Mouse (Mus musculus): Measurements from ENCODE around the gene Arhgap20. TPM values are rescaled to one million over a fixed set of nuclear protein-coding genes. Genes with fewer than 3 reads are reported as not detected.

Gene Arhgap20
- polyA plus RNA-seq (2012; rRNA removed), result 4.1 and 9.2 TPM in 2 replicates

DNA sequence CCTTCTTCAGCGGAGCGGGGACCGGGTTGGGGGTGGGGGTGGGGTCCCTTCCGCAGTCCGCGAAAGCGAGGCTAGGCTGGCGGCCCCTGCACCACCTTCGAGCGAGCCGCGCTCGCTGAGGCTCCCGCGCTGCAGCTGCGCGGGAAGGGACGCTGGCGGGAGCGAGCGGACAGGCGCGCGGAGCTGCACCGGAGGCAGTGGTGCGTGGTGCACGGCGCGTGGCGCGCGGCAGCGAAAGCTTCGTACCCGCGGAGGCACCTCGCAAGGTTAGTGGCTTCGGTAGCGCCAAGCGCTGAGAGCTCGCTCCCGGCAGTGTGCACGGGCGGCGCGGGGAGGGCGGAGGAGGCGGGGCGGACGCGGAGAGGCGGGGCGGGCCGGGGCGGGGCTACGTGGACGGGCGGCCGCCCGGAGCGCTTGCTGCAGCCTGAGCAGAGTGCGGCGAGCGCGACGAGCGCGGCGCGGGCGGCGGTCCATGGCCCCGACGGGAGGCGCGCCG is at the start of gene Arhgap20:
TSS of gene Arhgap20 (plus strand) at position 417 of the 496 bp plus-strand sequence.
- TF ChIP-seq POLR2A (IDR thresholded peaks at IDR 0.05; ENCODE audit: borderline replicate concordance, extremely low read depth, insufficient read depth, insufficient read length, poor library complexity, severe bottlenecking), result peak; percentile 50; the same call in 1 of the 2 replicates
- TF ChIP-seq CTCF (IDR thresholded peaks at IDR 0.05; ENCODE audit: borderline replicate concordance, extremely low read depth, insufficient read depth, insufficient read length), result no peak
- peak; percentile 95 for DNase-seq (ENCODE audit: low read depth)

DNA sequence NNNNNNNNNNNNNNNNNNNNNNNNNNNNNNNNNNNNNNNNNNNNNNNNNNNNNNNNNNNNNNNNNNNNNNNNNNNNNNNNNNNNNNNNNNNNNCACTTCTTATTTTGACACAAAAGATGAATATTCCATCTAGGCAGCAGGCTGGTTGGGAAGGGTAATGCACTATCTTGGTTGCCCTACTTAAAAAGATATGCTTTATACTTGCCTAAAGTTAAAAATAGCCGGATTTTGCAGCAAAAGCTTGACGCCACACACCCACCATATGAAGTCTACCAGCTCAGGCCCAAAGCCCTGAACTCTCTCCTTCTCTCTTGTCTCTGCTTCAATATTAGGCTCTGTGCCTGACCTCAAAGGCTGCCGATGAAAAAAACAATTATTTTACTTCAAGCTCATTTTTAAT is 46.3 kb upstream of the Arhgap20 start:
- TF ChIP-seq CTCF (IDR thresholded peaks at IDR 0.05; ENCODE audit: borderline replicate concordance, extremely low read depth, insufficient read depth, insufficient read length) (no peak), POLR2A (IDR thresholded peaks at IDR 0.05; ENCODE audit: borderline replicate concordance, extremely low read depth, insufficient read depth, insufficient read length, poor library complexity, severe bottlenecking) (no peak)
- DNase-seq (ENCODE audit: low read depth), result no peak

DNA sequence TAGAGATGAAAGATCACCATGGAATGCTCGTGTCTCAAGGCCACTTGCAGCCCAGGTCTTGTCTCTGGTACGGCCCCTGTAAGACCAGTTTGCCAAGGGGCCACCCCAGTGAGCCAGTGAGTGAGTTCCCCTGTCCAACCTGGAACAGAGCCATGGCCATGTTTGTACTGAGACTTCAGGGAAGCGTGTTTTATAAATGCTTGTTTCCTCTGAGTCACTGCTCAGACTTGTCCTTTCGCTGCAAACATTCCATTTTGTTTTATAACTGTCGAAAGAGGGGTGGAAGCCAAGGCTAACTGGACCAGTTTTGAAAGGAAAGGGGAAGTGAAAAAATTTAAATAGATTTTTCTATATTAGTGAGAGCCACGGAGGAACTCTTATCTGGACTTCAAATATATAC is 37.2 kb upstream of the Arhgap20 start:
- DNase-seq (ENCODE audit: low read depth), result peak; percentile 12
- TF ChIP-seq POLR2A (IDR thresholded peaks at IDR 0.05; ENCODE audit: borderline replicate concordance, extremely low read depth, insufficient read depth, insufficient read length, poor library complexity, severe bottlenecking) (no peak), CTCF (IDR thresholded peaks at IDR 0.05; ENCODE audit: borderline replicate concordance, extremely low read depth, insufficient read depth, insufficient read length) (no peak)

DNA sequence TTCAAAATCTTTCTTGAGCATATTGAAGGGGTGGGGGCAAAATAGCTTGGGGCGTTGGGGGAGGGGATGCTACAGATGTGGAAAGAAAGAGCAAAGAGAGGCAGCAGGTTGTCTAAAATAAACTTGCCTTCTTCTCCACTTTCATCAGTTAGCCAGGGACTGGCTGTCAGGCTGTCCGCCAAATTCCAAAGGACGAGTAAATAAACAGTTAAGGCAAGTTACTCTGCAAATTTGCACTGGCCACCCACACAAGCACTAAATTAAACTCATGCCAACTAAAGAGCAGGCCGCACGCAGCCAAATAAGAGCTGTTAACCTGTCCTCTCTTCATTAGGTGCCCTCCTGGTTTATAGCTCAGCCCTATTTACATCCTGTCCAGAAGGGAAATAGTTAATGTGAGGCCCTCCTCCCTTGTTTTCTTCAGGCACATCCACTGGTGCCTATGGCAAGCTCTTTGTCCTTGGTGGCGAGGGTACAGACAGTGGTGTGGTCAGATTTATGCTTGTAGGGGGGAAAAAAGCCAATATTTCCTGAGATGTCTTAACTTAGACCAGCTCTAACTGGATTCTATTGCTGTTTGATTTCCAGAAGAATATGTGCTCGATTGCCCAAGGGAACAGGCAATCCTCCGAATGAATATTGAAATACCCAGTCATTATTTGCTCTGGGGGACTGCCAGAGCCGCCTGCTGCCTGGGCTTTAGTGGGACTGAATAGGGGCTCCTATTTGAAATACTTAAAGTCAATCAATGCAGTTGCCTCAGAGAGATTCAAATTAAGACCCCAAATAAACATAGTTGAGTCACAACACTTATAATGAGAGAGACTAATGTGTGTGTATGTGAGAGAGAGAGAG is 29.7 kb upstream of the Arhgap20 start:
- TF ChIP-seq CTCF (IDR thresholded peaks at IDR 0.05; ENCODE audit: borderline replicate concordance, extremely low read depth, insufficient read depth, insufficient read length), result no peak
- TF ChIP-seq POLR2A (IDR thresholded peaks at IDR 0.05; ENCODE audit: borderline replicate concordance, extremely low read depth, insufficient read depth, insufficient read length, poor library complexity, severe bottlenecking), result no peak
- peak; percentile 83 for DNase-seq (ENCODE audit: low read depth)

DNA sequence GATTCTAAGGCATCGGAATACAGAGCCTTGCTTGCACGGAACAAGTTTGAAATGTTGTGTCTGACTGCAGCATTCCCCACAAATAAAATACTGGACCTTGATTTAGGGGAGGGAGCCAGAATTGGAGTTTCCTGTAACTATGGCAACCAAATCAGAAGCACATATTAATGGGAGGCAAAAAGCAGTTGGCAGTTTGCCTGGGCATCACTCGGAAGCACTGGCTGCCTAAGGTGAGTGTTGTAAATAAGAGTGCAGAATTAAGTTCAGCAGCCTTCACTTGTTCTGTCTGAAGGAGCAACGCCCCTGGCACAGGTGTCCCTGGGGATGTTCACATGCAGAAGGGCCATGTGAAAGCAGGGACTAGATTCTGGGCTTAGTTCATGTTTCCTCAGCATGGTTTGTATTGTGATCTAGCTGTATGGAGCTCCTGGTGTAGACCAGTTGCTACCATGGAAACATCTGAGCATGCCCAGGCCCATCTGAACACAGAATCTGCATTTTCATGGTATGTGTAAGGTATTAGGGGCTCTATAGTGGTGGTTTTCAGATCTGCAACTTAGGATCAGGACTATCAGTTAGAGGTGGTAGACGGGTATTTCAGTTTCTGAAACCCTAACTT is 28.3 kb upstream of the Arhgap20 start:
- peak; percentile 86 for DNase-seq (ENCODE audit: low read depth)
- TF ChIP-seq CTCF (IDR thresholded peaks at IDR 0.05; ENCODE audit: borderline replicate concordance, extremely low read depth, insufficient read depth, insufficient read length) (no peak), POLR2A (IDR thresholded peaks at IDR 0.05; ENCODE audit: borderline replicate concordance, extremely low read depth, insufficient read depth, insufficient read length, poor library complexity, severe bottlenecking) (no peak)

DNA sequence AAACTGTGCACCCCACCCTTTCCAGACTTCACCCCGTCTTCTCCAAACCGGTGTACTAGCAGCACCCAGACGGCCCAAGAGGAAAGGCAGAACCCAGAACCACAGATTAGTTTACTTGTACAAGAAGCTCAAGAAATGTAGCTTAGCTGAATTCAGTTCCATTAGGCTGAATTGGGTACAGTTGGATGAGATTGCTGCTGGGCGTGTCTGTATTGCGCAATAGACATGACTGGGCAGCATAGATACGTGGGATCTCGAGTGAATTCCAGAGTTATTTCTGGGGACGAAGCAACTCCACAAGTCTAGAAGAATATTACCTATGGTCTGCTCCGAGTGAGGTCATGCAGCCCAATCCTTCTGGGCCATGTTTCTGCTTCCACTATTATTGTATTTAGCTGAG is 26.8 kb upstream of the Arhgap20 start:
- DNase-seq (ENCODE audit: low read depth), result no peak
- TF ChIP-seq POLR2A (IDR thresholded peaks at IDR 0.05; ENCODE audit: borderline replicate concordance, extremely low read depth, insufficient read depth, insufficient read length, poor library complexity, severe bottlenecking) (no peak), CTCF (IDR thresholded peaks at IDR 0.05; ENCODE audit: borderline replicate concordance, extremely low read depth, insufficient read depth, insufficient read length) (no peak)

DNA sequence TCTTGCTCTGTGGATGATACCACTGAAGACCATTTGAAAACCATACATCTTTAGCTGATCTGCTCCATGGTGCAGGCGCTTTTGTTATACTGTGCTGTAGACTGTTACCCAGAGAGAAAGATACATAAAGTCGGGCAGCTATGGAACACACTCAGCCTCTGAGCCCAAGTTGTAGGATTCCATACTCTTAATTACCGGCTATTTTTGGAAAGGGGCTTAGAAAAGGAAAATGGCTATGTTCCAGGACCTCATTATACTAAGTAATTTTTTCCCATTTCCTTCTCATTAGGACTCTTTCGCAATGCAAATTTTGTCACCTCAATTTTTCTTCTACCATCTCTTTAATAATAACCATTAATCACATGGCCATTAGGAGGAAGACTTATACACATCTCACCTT is 25.3 kb upstream of the Arhgap20 start:
- TF ChIP-seq POLR2A (IDR thresholded peaks at IDR 0.05; ENCODE audit: borderline replicate concordance, extremely low read depth, insufficient read depth, insufficient read length, poor library complexity, severe bottlenecking), result no peak
- TF ChIP-seq CTCF (IDR thresholded peaks at IDR 0.05; ENCODE audit: borderline replicate concordance, extremely low read depth, insufficient read depth, insufficient read length), result no peak

DNA sequence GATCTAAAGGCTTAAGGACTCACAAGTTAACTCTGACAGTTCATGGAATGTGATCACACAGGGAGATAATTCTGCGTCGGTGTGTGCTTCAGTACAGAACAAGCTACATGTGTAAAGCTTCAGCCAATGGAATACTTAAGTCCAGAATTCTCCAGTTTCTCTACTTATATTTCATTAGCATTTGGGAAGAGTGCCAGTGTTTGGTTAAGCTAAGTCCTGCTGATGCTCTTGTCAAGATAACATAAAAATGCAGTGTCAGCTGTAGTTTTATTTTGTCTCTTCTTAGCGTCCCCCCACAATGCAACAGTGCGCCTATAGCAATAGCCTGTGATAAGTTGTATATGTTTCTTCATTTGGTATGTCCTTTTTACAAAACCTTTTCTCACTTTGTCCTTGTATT is 15.0 kb upstream of the Arhgap20 start:
- DNase-seq (ENCODE audit: low read depth), result peak; percentile 15

More for the DNA sequence above, 25.3 kb upstream of the Arhgap20 start:
- peak; percentile 63 for DNase-seq (ENCODE audit: low read depth)

DNA sequence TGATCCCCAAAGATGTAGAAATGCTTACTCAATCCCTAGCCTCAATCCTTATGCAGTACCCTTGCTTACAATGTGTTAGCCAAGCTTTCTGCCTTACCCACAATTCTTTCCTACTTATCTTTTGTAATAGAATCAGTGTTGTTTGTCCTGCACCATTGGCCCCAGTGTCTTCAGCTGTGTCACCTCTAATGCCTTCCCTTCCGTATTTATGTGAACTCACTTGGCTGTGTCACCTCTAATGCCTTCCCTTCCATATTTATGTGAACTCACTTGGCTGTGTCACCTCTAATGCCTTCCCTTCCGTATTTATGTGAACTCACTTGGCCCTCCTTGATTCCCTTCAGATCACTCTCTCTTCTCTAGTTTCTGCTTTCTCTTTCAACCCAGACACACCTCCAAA is 4.1 kb upstream of the Arhgap20 start:
- no peak for DNase-seq (ENCODE audit: low read depth)
- TF ChIP-seq POLR2A (IDR thresholded peaks at IDR 0.05; ENCODE audit: borderline replicate concordance, extremely low read depth, insufficient read depth, insufficient read length, poor library complexity, severe bottlenecking), result no peak
- TF ChIP-seq CTCF (IDR thresholded peaks at IDR 0.05; ENCODE audit: borderline replicate concordance, extremely low read depth, insufficient read depth, insufficient read length), result no peak

More for the DNA sequence above, 15.0 kb upstream of the Arhgap20 start:
- TF ChIP-seq CTCF (IDR thresholded peaks at IDR 0.05; ENCODE audit: borderline replicate concordance, extremely low read depth, insufficient read depth, insufficient read length) (no peak), POLR2A (IDR thresholded peaks at IDR 0.05; ENCODE audit: borderline replicate concordance, extremely low read depth, insufficient read depth, insufficient read length, poor library complexity, severe bottlenecking) (no peak)

DNA sequence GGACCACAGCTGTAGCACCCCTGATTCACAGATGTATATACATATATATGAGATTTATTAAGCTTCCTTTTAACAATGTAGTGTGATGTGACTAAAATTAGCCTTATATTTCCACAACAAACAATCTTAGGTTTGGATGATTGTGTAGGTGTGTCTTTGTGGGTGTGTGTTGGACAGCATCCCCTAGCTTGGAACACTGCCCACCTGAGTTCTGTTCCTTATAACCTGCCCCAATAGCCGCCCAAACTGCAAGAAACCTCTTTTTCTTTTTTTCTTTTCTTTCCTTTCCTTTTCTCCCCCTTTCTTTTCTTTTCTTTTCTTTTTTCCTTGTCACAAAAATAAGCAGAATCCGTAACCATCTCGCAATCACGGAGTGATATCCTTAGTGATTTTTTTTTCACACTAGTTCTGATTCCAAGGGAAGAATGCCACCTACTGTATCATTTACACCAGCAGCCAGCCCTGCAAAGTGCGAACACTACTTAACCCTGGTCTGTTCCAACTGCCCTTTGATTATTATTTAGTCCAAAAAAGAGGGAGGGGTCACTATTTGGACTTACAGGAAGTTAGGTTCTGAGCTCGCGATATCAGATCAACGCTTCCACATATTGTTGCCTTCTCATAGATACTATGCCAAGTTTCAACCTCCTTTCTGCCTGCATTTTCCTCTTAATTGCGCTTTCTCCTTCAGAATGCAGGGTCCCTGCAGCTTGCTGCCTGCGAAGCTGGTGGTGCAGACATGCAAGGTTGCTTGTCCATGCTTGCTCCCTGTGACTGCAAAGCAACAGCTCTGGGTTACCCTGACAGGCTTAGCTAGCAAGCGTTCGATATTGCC is 879 bp upstream of the Arhgap20 start:
- peak; percentile 79 for DNase-seq (ENCODE audit: low read depth)
- no peak for TF ChIP-seq CTCF (IDR thresholded peaks at IDR 0.05; ENCODE audit: borderline replicate concordance, extremely low read depth, insufficient read depth, insufficient read length)
- no peak for TF ChIP-seq POLR2A (IDR thresholded peaks at IDR 0.05; ENCODE audit: borderline replicate concordance, extremely low read depth, insufficient read depth, insufficient read length, poor library complexity, severe bottlenecking)

Measured in brain, embryonic 14.5 days (tissue).